Mouse (Mus musculus) megakaryocyte, embryonic 14.5 days (primary cell): ENCODE measurements around the gene Cfap65.

Experiments
- FLI1 ChIP-seq: IDR thresholded peaks from 2 replicates; pipeline ENCODE4 v1.6.1; 2012; ENCODE audit warnings: low read length, inconsistent platforms, mixed read lengths
- GATA1 ChIP-seq: IDR thresholded peaks from 3 replicates; pipeline ENCODE4 v1.6.1; 2012; ENCODE audit warnings: mixed read lengths, low read length, inconsistent platforms, borderline replicate concordance

DNA sequence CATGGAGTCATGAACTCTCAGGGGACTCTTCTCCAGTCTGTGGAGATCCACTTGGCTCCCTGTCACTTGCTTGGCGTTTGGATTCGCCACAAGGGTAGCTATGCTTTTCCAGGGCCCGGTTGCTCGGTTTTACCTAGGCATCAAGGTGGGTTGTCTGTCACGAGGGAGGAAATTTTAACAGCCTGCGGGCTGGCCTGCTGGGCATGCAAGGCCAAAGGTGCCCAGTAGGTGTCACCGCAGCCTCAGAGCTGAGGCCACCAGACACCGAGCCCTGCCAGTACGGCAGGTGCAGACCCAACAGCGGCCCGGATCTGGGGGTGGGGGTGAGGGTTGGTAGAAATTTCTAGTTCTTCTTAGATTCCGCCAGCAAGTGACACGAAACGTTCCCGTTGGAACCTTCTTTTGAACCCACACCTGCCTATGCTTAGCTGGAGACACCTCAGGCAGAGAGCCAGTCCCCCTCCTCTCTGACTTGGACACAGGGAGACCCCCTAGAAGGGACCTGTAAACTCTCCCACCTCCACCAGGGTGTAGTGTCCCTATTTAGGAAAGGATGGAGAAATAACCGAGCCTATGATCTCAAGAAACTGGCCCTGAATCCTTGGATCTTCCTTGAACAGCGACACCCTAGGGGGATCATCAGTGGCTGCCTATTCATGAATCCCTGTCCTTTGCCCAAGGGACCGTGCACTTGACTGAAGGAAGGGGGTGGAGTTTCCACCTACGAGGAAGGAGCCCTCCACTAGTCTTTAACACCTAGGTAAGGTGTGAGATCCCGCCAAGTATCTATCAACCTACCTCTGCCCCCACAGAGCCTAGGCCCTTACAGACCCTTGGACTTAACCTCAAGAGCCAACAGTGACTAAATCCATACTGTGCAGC lies 13.6 kb upstream of the Cfap65 start:
- TF ChIP-seq FLI1 (no peak), GATA1 (no peak)
